Mouse (Mus musculus) heart, postnatal 0 days (tissue): ENCODE measurements around the gene Mfrp. TPM values are rescaled to one million over a fixed set of nuclear protein-coding genes. Genes with fewer than 3 reads are reported as not detected.

ENCODE experiments used
- ATAC-seq: fragments of 200-750 bp; cut with Nextera tagmentation; 2 replicates; pipeline ENCODE4 v1.8.0; 2017; ENCODE audit warnings: low read depth, moderate number of reproducible peaks, moderate library complexity; ENCODE audit not compliant: insufficient read depth
- DNase-seq: peaks from one replicate; pipeline ENCODE4 v3.0.0-alpha.2; 2016; ENCODE audit warnings: low spot score
- H3K27ac ChIP-seq: fragments of 300-500 bp; sonication (generic); 2 replicates; pipeline ENCODE4 v1.5.1; 2014; ENCODE audit warnings: low read depth, mild to moderate bottlenecking
- H3K27me3 ChIP-seq: fragments of 300-500 bp; sonication (generic); 2 replicates; pipeline ENCODE4 v1.6.1; 2014; ENCODE audit warnings: low read length, mixed read lengths; ENCODE audit not compliant: control insufficient read depth, insufficient read depth
- H3K36me3 ChIP-seq: fragments of 300-500 bp; sonication (generic); replicated peaks from 2 replicates; pipeline ENCODE4 v1.6.1; 2014; ENCODE audit warnings: low read length, mixed read lengths; ENCODE audit not compliant: control insufficient read depth, insufficient read depth
- H3K4me1 ChIP-seq: fragments of 300-500 bp; sonication (generic); 2 replicates; pipeline ENCODE4 v1.6.1; 2014; ENCODE audit warnings: antibody characterized with exemption; ENCODE audit not compliant: control insufficient read depth, insufficient read depth
- H3K4me2 ChIP-seq: fragments of 300-500 bp; sonication (generic); 2 replicates; pipeline ENCODE4 v1.6.1; 2014; ENCODE audit warnings: low read depth, mild to moderate bottlenecking, low read length, moderate library complexity
- H3K4me3 ChIP-seq: fragments of 300-500 bp; sonication (generic); 2 replicates; pipeline ENCODE4 v1.5.1; 2014; ENCODE audit warnings: low read depth, low read length
- H3K9ac ChIP-seq: fragments of 300-500 bp; sonication (generic); replicated peaks from 2 replicates; pipeline ENCODE4 v1.6.1; 2014; ENCODE audit warnings: low read depth, low read length, mixed read lengths
- H3K9me3 ChIP-seq: fragments of 300-500 bp; sonication (generic); replicated peaks from 2 replicates; pipeline ENCODE4 v1.6.1; 2016; ENCODE audit warnings: low read length; ENCODE audit not compliant: control insufficient read depth
- CTCF ChIP-seq: IDR thresholded peaks from 2 replicates; pipeline ENCODE4 v1.5.1; 2016; ENCODE audit warnings: antibody characterized with exemption, control low read depth, low read depth
- EP300 ChIP-seq: IDR thresholded peaks from 2 replicates; pipeline ENCODE4 v1.6.1; 2016; ENCODE audit warnings: antibody characterized with exemption, low read depth
- WGBS: fragments of 180-500 bp; shearing (Covaris S2); extraction: QIAGEN DNeasy Blood & Tissue Kit; methylation state at CpG from one replicate; pipeline ENCODE4 v1.1.7; 2014; 5-methylcytosine and 5-hydroxymethylcytosine counted together
- polyA plus RNA-seq: library from polyadenylated mRNA; unstranded; fragments of >200 nt; fragmentation: Nextera tagmentation; extraction: Ambion mirVana; gene quantifications from 2 replicates; pipeline ENCODE4 v1.2.1, GENCODE M21; 2015
- total RNA-seq: library from RNA; depleted of rRNA; stranded (reverse); fragments of >200 nt; gene quantifications from 2 replicates; pipeline ENCODE4 v1.2.3, GENCODE M21; 2014; ENCODE audit warnings: low replicate concordance; rRNA removed

The Mfrp gene
- total and polyA plus RNA-seq, 2 experiments from 2014 or later = not detected

- DNase-seq (no peak), ATAC-seq (no peak)
- peaks cover 9% of the 10 kb centered on the region for H3K4me1 ChIP-seq
- no peak overlapping the region for H3K4me2 ChIP-seq
- TF ChIP-seq CTCF = no peak
- no peak for TF ChIP-seq EP300
- no peaks in the 10 kb centered on the region for H3K9me3 ChIP-seq
- H3K27me3 ChIP-seq = no peaks in the 10 kb centered on the region
- 55% methylated on average over 5 of the region's 5 CpGs for WGBS
- no peak overlapping the region for H3K9ac ChIP-seq
- no peak overlapping the region for H3K4me3 ChIP-seq
- peaks cover 63% of the 10 kb centered on the region for H3K36me3 ChIP-seq
- H3K27ac ChIP-seq = peak overlapping the region; percentile 64; the same call in 1 of the 2 replicates
These were observed 41.9 kb downstream of the Mfrp start for GRCm38 (mm10) chr9:44143421-44143820.

GRCm38 (mm10) chr9:44144023-44144717, 42.6 kb downstream of the Mfrp start:
- peaks cover 9% of the 10 kb centered on the region for H3K4me1 ChIP-seq
- WGBS = 24% methylated on average over 7 of the region's 8 CpGs
- ATAC-seq = peak; percentile 68; the same call in 1 of the 2 replicates
- peak; percentile 28 for DNase-seq
- H3K4me3 ChIP-seq = no peak overlapping the region
- H3K27me3 ChIP-seq = no peaks in the 10 kb centered on the region
- no peak overlapping the region for H3K9ac ChIP-seq
- peak overlapping the region; percentile 64 for H3K27ac ChIP-seq
- peaks cover 56% of the 10 kb centered on the region for H3K36me3 ChIP-seq
- H3K4me2 ChIP-seq = no peak overlapping the region
- H3K9me3 ChIP-seq = no peaks in the 10 kb centered on the region
- TF ChIP-seq CTCF (peak; percentile 47), EP300 (no peak)

GRCm38 (mm10) chr9:44144718-44145060, 43.2 kb downstream of the Mfrp start:
- TF ChIP-seq CTCF (no peak), EP300 (no peak)
- Histone ChIP-seq H3K36me3 (peaks cover 56% of the 10 kb centered on the region), H3K9ac (no peak overlapping the region), H3K4me2 (no peak overlapping the region), H3K27me3 (no peaks in the 10 kb centered on the region), H3K4me3 (no peak overlapping the region), H3K4me1 (peaks cover 9% of the 10 kb centered on the region), H3K9me3 (no peaks in the 10 kb centered on the region), H3K27ac (no peak overlapping the region; the same call in 1 of the 2 replicates)
- no peak for ATAC-seq
- DNase-seq = no peak

- 19% methylated on average over 3 of the region's 3 CpGs for WGBS
- H3K27ac ChIP-seq = 0 out of 2 replicates have a peak overlapping the region, but pooled peaks have one; percentile 20
- H3K4me3 ChIP-seq = no peak overlapping the region
- no peaks in the 10 kb centered on the region for H3K9me3 ChIP-seq
- DNase-seq = peak; percentile 28
- peaks cover 48% of the 10 kb centered on the region for H3K36me3 ChIP-seq
- ATAC-seq = peak; percentile 51
- no peak overlapping the region for H3K9ac ChIP-seq
- H3K4me1 ChIP-seq = peaks cover 9% of the 10 kb centered on the region
- TF ChIP-seq EP300 = no peak
- TF ChIP-seq CTCF = peak; percentile 66
- no peaks in the 10 kb centered on the region for H3K27me3 ChIP-seq
- H3K4me2 ChIP-seq = no peak overlapping the region
These were observed 45.8 kb downstream of the Mfrp start for GRCm38 (mm10) chr9:44147290-44147689.

Other genes with a start within 250 kb of the Mfrp start
- gene Thy1, start 58.3 kb upstream of the Mfrp start, total RNA-seq = 6.3 and 12.5 TPM in 2 replicates
- 3.6 and 4.4 TPM in 2 replicates for gene Thy1, start 58.3 kb upstream of the Mfrp start, polyA plus RNA-seq
- 44.9 and 48.6 TPM in 2 replicates for gene Usp2, start 34.7 kb upstream of the Mfrp start, total RNA-seq
- gene Usp2, start 34.7 kb upstream of the Mfrp start, polyA plus RNA-seq = 114 and 121 TPM in 2 replicates
- gene C1qtnf5, start 5.5 kb downstream of the Mfrp start, total RNA-seq = 9.0 TPM in 2 replicates
- gene C1qtnf5, start 5.5 kb downstream of the Mfrp start, polyA plus RNA-seq = 4.1 and 4.5 TPM in 2 replicates
- not detected in 2 replicates for gene Gm49380, start 11.8 kb downstream of the Mfrp start, total RNA-seq
- gene Gm49380, start 11.8 kb downstream of the Mfrp start, polyA plus RNA-seq = 0.10 TPM in 1 of 2 replicates, not detected in the other
- 13.0 and 16.6 TPM in 2 replicates for gene Rnf26, start 11.8 kb downstream of the Mfrp start, total RNA-seq
- gene Rnf26, start 11.8 kb downstream of the Mfrp start, polyA plus RNA-seq = 13.7 and 14.1 TPM in 2 replicates
- gene Mcam, start 32.7 kb downstream of the Mfrp start, total RNA-seq = 190 and 209 TPM in 2 replicates
- 47.1 and 54.2 TPM in 2 replicates for gene Mcam, start 32.7 kb downstream of the Mfrp start, polyA plus RNA-seq
- 17.6 and 18.6 TPM in 2 replicates for gene Cbl, start 132.3 kb downstream of the Mfrp start, total RNA-seq
- gene Cbl, start 132.3 kb downstream of the Mfrp start, polyA plus RNA-seq = 4.3 and 5.2 TPM in 2 replicates
- not detected in 2 replicates for gene Ccdc153, start 138.9 kb downstream of the Mfrp start, total RNA-seq
- 2.0 TPM in 1 of 2 replicates, not detected in the other for gene Ccdc153, start 138.9 kb downstream of the Mfrp start, polyA plus RNA-seq
- gene Pdzd3, start 149.7 kb downstream of the Mfrp start, total RNA-seq = not detected in 2 replicates
- 0.07 and 0.10 TPM in 2 replicates for gene Pdzd3, start 149.7 kb downstream of the Mfrp start, polyA plus RNA-seq
- 10.4 and 15.4 TPM in 2 replicates for gene Nlrx1, start 166.9 kb downstream of the Mfrp start, total RNA-seq
- 8.9 and 10.2 TPM in 2 replicates for gene Nlrx1, start 166.9 kb downstream of the Mfrp start, polyA plus RNA-seq
- 1.7 and 2.1 TPM in 2 replicates for gene Abcg4, start 186.9 kb downstream of the Mfrp start, total RNA-seq
- gene Abcg4, start 186.9 kb downstream of the Mfrp start, polyA plus RNA-seq = 0.49 and 0.69 TPM in 2 replicates
- 14.8 and 26.3 TPM in 2 replicates for gene Hinfp, start 203.9 kb downstream of the Mfrp start, total RNA-seq
- gene Hinfp, start 203.9 kb downstream of the Mfrp start, polyA plus RNA-seq = 7.6 and 9.4 TPM in 2 replicates
- gene C2cd2l, start 218.6 kb downstream of the Mfrp start, total RNA-seq = 14.5 and 16.8 TPM in 2 replicates
- gene C2cd2l, start 218.6 kb downstream of the Mfrp start, polyA plus RNA-seq = 4.7 and 5.0 TPM in 2 replicates
- gene Dpagt1, start 224.3 kb downstream of the Mfrp start, total RNA-seq = 27.6 and 33.3 TPM in 2 replicates
- 24.5 and 25.2 TPM in 2 replicates for gene Dpagt1, start 224.3 kb downstream of the Mfrp start, polyA plus RNA-seq
- 285 and 447 TPM in 2 replicates for gene H2afx, start 233.0 kb downstream of the Mfrp start, total RNA-seq
- 69.3 and 71.2 TPM in 2 replicates for gene H2afx, start 233.0 kb downstream of the Mfrp start, polyA plus RNA-seq
- 61.5 and 96.3 TPM in 2 replicates for gene Hmbs, start 242.5 kb downstream of the Mfrp start, total RNA-seq
- gene Hmbs, start 242.5 kb downstream of the Mfrp start, polyA plus RNA-seq = 81.3 and 84.0 TPM in 2 replicates